Mouse (Mus musculus) liver, embryonic 14.5 days (tissue): ENCODE measurements around the gene Igf2bp2. TPM values are rescaled to one million over a fixed set of nuclear protein-coding genes. Genes with fewer than 3 reads are reported as not detected.

Experiments
- ATAC-seq: fragments of 200-750 bp; cut with Nextera tagmentation; 2 replicates; pipeline ENCODE4 v1.8.0; 2017; ENCODE audit warnings: moderate number of reproducible peaks, mild to moderate bottlenecking, moderate library complexity; ENCODE audit not compliant: insufficient read depth
- DNase-seq, 3 experiments: peaks; one replicate each; pipeline ENCODE4 v3.0.0-alpha.2; 2012 to 2013; ENCODE audit warnings: low read depth in 3 of 3, low spot score in 3 of 3
- H3K27ac ChIP-seq: fragments of 300-500 bp; sonication (generic); 2 replicates; pipeline ENCODE4 v1.5.1; 2014; ENCODE audit warnings: moderate library complexity, mild to moderate bottlenecking, control low read depth, inconsistent platforms
- H3K27me3 ChIP-seq: fragments of 300-500 bp; sonication (generic); 2 replicates; pipeline ENCODE4 v1.6.1; 2014; ENCODE audit warnings: mild to moderate bottlenecking, low read length, moderate library complexity; ENCODE audit not compliant: control insufficient read depth, insufficient read depth
- H3K36me3 ChIP-seq: fragments of 300-500 bp; sonication (generic); replicated peaks from 2 replicates; pipeline ENCODE4 v1.6.1; 2014; ENCODE audit warnings: low read depth; ENCODE audit not compliant: control insufficient read depth, insufficient read depth
- H3K4me1 ChIP-seq, 2 experiments: fragments of 200-500 bp in 1 of 2; fragments of 300-500 bp in 1 of 2; sonication (generic) in 1 of 2; replicated peaks; 2 replicates each; pipeline ENCODE4 v1.6.1; 2012 to 2014; ENCODE audit warnings: antibody characterized with exemption in 1 of 2, inconsistent platforms in 1 of 2, low read length in 1 of 2; ENCODE audit not compliant: control insufficient read depth in 2 of 2, insufficient read depth in 2 of 2
- H3K4me2 ChIP-seq: fragments of 300-500 bp; sonication (generic); 2 replicates; pipeline ENCODE4 v1.6.1; 2014; ENCODE audit warnings: low read depth, mild to moderate bottlenecking, control low read depth, moderate library complexity
- H3K4me3 ChIP-seq, 2 experiments: fragments of 200-500 bp in 1 of 2; fragments of 300-500 bp in 1 of 2; sonication (generic) in 1 of 2; 2 replicates each; pipeline ENCODE4 v1.5.1; 2012 to 2014; ENCODE audit warnings: low read depth in 2 of 2, low read length in 2 of 2, mild to moderate bottlenecking in 2 of 2, control low read depth in 1 of 2, inconsistent platforms in 1 of 2, moderate library complexity in 1 of 2; ENCODE audit not compliant: insufficient read depth in 1 of 2
- H3K9ac ChIP-seq: fragments of 300-500 bp; sonication (generic); replicated peaks from 2 replicates; pipeline ENCODE4 v1.6.1; 2014; ENCODE audit warnings: mild to moderate bottlenecking, control low read depth, moderate library complexity
- H3K9me3 ChIP-seq: fragments of 300-500 bp; sonication (generic); 2 replicates; pipeline ENCODE4 v1.6.1; 2016; ENCODE audit warnings: low read length, mixed read lengths; ENCODE audit not compliant: control insufficient read depth
- CTCF ChIP-seq: IDR thresholded peaks from 2 replicates; pipeline ENCODE4 v1.5.1; 2016; ENCODE audit warnings: antibody characterized with exemption, low read depth, control low read depth
- EP300 ChIP-seq: IDR thresholded peaks from 2 replicates; pipeline ENCODE4 v1.6.1; 2016; ENCODE audit warnings: antibody characterized with exemption, low read depth
- WGBS: fragments of 180-500 bp; shearing (Covaris S2); extraction: QIAGEN DNeasy Blood & Tissue Kit; methylation state at CpG from one replicate; pipeline ENCODE4 v1.1.7; 2014; ENCODE audit not compliant: insufficient replicate concordance; 5-methylcytosine and 5-hydroxymethylcytosine counted together
- polyA plus RNA-seq, 2 experiments: library from polyadenylated mRNA; depleted of rRNA in 1 of 2; stranded (reverse) in 1 of 2; unstranded in 1 of 2; fragments of >200 nt; fragmentation: Nextera tagmentation in 1 of 2; extraction: Ambion mirVana in 1 of 2; gene quantifications; 2 replicates each; pipeline versions ENCODE4 v1.2.1 to v1.2.3; 2012 to 2014

Gene Igf2bp2
- polyA plus RNA-seq, 2 experiments: 3.7 to 7.3 TPM

DNA sequence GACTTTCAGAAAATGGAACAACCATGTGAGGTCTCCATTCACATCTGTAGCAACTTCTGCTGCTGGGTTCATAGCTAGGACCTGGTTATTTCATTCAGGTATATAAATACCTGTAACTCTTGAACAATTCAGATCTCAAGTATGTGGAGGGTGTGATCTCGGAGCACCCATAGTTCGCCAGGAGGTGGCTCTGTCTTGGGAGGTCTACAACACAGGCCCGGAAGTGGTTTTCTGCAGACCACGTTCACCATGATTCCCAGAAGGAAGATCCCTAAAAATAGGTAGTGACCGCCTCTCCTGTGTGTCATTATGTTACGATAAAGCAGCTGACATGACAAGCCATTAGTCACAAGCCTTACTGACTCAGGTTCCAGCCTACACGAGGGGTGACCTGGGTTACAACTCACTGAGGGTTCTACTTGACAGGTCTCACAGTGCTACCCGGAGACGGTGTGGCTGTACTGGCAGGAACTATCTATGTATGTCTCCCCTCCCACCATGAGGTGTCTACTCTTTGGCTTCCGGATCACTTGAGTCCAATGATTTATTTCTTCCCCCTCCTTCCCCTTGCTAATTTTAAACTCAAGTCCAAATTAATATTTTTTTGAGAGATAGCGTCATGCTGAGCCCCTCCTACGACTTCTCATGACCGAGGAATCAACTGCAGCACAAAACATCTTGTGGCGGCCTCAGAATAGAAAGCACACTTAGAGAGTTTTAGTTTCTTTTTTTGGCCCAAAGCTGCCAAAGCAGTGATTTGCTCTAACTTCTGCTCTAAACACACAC lies 44.2 kb downstream of the Igf2bp2 start:
- H3K27me3 ChIP-seq: no peaks in the 10 kb centered on the region; the same call in 1 of the 2 replicates
- 0 out of 4 replicates have a peak, but pooled peaks cover 0 to 2% of the 10 kb centered on the region in 2 experiments for H3K4me1 ChIP-seq
- H3K4me3 ChIP-seq: no peak overlapping the region
- ATAC-seq (no peak), DNase-seq (no peak)
- no peak overlapping the region for H3K27ac ChIP-seq
- no peak for TF ChIP-seq EP300
- TF ChIP-seq CTCF: no peak
- no peaks in the 10 kb centered on the region for H3K36me3 ChIP-seq
- H3K9ac ChIP-seq: no peak overlapping the region
- H3K9me3 ChIP-seq: no peaks in the 10 kb centered on the region
- WGBS: 48% methylated on average over 14 of the region's 14 CpGs
- H3K4me2 ChIP-seq: no peak overlapping the region

DNA sequence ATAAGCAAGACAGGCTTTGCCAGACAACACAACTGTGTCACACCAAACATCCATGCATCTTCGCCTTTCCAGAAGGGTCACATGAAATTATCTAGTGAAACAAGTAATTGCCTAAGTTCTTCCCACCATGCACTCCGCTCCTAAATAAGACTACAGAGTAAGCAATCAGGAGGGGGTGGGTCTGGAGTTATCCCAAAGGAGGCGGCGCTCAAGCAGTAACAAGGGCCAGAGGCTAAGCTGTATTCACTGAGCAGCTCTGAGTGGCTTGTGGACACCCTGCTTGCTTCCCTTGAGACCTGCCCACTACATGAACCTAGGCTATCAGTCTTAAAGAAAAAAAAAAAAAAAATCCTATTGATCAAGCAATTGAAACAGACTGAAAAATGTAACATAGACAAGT lies 44.9 kb downstream of the Igf2bp2 start:
- H3K27me3 ChIP-seq: no peaks in the 10 kb centered on the region; the same call in 1 of the 2 replicates
- H3K9ac ChIP-seq: no peak overlapping the region
- no peak overlapping the region for H3K4me3 ChIP-seq
- H3K36me3 ChIP-seq: no peaks in the 10 kb centered on the region
- no peak for ATAC-seq
- 70% methylated on average over 4 of the region's 4 CpGs for WGBS
- no peak overlapping the region for H3K4me2 ChIP-seq
- no peak for DNase-seq
- H3K4me1 ChIP-seq: 0 out of 4 replicates have a peak, but pooled peaks cover 0 to 3% of the 10 kb centered on the region in 2 experiments
- no peak overlapping the region for H3K27ac ChIP-seq
- no peaks in the 10 kb centered on the region for H3K9me3 ChIP-seq
- TF ChIP-seq EP300: no peak
- TF ChIP-seq CTCF: no peak

DNA sequence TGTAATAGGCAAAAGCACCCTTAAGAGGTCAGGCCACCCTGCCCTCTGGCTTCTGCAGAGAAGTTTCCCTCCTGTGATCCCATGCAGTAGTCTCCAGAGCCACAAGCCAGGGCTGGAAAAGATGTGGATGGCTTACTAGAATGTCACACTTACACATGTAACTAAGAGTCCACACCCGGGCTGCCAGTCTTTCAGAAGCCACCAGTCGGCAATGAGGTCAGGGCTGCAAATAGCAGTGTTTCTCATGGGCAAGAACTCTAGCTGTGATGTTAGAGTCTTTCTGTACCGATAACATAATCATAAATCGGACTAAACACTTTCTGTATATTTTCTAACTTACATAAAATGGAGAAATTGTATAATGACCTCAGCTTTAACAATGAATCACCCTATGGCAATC lies 46.4 kb downstream of the Igf2bp2 start:
- TF ChIP-seq EP300 (no peak), CTCF (no peak)
- Histone ChIP-seq H3K27ac (no peak overlapping the region), H3K4me3 (no peak overlapping the region), H3K9ac (no peak overlapping the region), H3K36me3 (no peaks in the 10 kb centered on the region), H3K4me1 (0 out of 4 replicates have a peak, but pooled peaks cover 0 to 3% of the 10 kb centered on the region in 2 experiments), H3K27me3 (no peaks in the 10 kb centered on the region; the same call in 1 of the 2 replicates), H3K9me3 (no peaks in the 10 kb centered on the region), H3K4me2 (no peak overlapping the region)
- WGBS: 61% methylated on average over 4 of the region's 4 CpGs
- no peak for ATAC-seq
- no peak for DNase-seq

DNA sequence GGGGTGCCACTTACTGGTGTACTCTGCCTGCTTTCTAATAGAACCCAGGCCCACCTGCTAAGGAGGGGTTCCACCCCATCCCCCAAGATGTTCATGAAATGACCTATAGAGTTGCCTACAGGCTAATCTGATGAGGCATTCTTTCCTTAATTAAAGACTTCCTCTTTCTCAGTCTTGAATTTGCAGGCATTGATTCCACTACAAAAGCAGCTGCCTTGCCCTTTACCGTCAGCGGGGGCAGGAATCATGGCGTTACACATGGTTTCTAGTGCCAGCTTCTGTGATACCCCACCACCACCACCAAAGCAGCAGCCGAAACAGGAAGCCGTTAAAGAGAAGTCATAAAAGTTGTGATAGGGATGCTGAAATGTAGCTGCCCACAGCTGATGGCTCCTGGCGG lies 47.0 kb downstream of the Igf2bp2 start:
- Histone ChIP-seq H3K4me2 (no peak overlapping the region), H3K27me3 (no peaks in the 10 kb centered on the region; the same call in 1 of the 2 replicates), H3K9me3 (no peaks in the 10 kb centered on the region), H3K4me3 (no peak overlapping the region), H3K9ac (no peak overlapping the region), H3K36me3 (no peaks in the 10 kb centered on the region), H3K4me1 (0 out of 4 replicates have a peak, but pooled peaks cover 0 to 3% of the 10 kb centered on the region in 2 experiments), H3K27ac (no peak overlapping the region)
- DNase-seq (no peak), ATAC-seq (no peak)
- TF ChIP-seq CTCF: no peak
- no peak for TF ChIP-seq EP300
- 39% methylated on average over 6 of the region's 6 CpGs for WGBS

DNA sequence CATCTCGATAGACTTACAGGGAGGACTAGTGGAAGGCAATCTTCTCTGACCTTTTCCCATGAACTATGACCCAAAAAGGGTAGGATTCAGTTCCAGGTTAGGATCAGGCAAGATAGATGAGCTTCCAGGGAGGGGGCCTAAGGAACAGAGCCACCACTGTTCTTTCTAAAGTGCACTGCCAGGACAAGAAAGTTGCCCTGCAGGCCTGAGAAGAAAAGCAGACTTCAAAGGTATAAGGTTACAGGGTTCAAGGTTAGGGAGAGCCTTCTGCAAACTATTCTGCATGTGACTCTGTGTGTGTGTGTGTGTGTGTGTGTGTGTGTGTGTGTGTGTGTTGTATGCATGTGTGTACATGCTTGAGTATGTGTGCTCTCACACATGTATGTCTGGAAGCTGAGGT lies 53.1 kb downstream of the Igf2bp2 start:
- no peak overlapping the region for H3K9ac ChIP-seq
- H3K36me3 ChIP-seq: no peaks in the 10 kb centered on the region
- no peak overlapping the region for H3K27ac ChIP-seq
- no peak for DNase-seq
- no peaks in the 10 kb centered on the region for H3K27me3 ChIP-seq
- ATAC-seq: no peak
- no peaks in the 10 kb centered on the region for H3K9me3 ChIP-seq
- H3K4me2 ChIP-seq: no peak overlapping the region
- TF ChIP-seq CTCF (no peak), EP300 (no peak)
- 80% methylated on average over 1 of the region's 1 CpGs for WGBS
- 0 out of 4 replicates have a peak, but pooled peaks cover 0 to 4% of the 10 kb centered on the region in 2 experiments for H3K4me1 ChIP-seq
- no peak overlapping the region for H3K4me3 ChIP-seq
